Mouse (Mus musculus) thymus, postnatal 0 days (tissue): Measurements from ENCODE around the gene Slco2b1. TPM values are rescaled to one million over a fixed set of nuclear protein-coding genes. Genes with fewer than 3 reads are reported as not detected.

Source experiments
- DNase-seq: peaks from one replicate; pipeline ENCODE4 v3.0.0-alpha.2; 2015; ENCODE audit warnings: low spot score
- polyA plus RNA-seq: library from polyadenylated mRNA; unstranded; fragments of >200 nt; fragmentation: Nextera tagmentation; extraction: Ambion mirVana; gene quantifications from 2 replicates; pipeline ENCODE4 v1.2.1, GENCODE M21; 2015

Slco2b1 gene
- polyA plus RNA-seq, 1 experiment from 2014 or later: 11.3 TPM

GRCm38 (mm10) chr7:99654244-99654643 is 56.9 kb downstream of the Slco2b1 start:
- no peak for DNase-seq

- DNase-seq: no peak
Measured at GRCm38 (mm10) chr7:99649585-99649984, 61.6 kb downstream of the Slco2b1 start.

- DNase-seq: no peak
Measured at GRCm38 (mm10) chr7:99648623-99649022, 62.5 kb downstream of the Slco2b1 start.

- DNase-seq: no peak
Measured at GRCm38 (mm10) chr7:99644701-99645100, 66.4 kb downstream of the Slco2b1 start.

GRCm38 (mm10) chr7:99642078-99642477 is 69.1 kb downstream of the Slco2b1 start:
- no peak for DNase-seq

- DNase-seq: no peak
Measured at GRCm38 (mm10) chr7:99641245-99641644, 69.9 kb downstream of the Slco2b1 start.

GRCm38 (mm10) chr7:99633966-99634665 is 77.0 kb downstream of the Slco2b1 start:
- no peak for DNase-seq

- no peak for DNase-seq
Measured at GRCm38 (mm10) chr7:99632286-99632685, 78.9 kb downstream of the Slco2b1 start.

- DNase-seq: no peak
Measured at GRCm38 (mm10) chr7:99627366-99627765, 83.8 kb downstream of the Slco2b1 start.

- DNase-seq: peak; percentile 33
Measured at GRCm38 (mm10) chr7:99626376-99627270, 84.5 kb downstream of the Slco2b1 start, which contains the start of gene Tpbgl. Gene Tpbgl, minus strand, starts transcription at chr7:99627103.

GRCm38 (mm10) chr7:99625722-99626375 is 85.3 kb downstream of the Slco2b1 start:
- DNase-seq: peak; percentile 81

GRCm38 (mm10) chr7:99618860-99619259 is 92.3 kb downstream of the Slco2b1 start:
- DNase-seq: peak; percentile 51

- no peak for DNase-seq
Measured at GRCm38 (mm10) chr7:99618264-99618663, 92.9 kb downstream of the Slco2b1 start.

Other genes with a start within 250 kb of the Slco2b1 start
- gene Klhl35, start 245.3 kb downstream of the Slco2b1 start, polyA plus RNA-seq: 0.90 and 1.1 TPM in 2 replicates
- 1,054 and 1,103 TPM in 2 replicates for gene Rps3, start 227.6 kb downstream of the Slco2b1 start, polyA plus RNA-seq
- gene Arrb1, start 175.9 kb downstream of the Slco2b1 start, polyA plus RNA-seq: 4.6 and 5.2 TPM in 2 replicates
- 1.4 and 1.6 TPM in 2 replicates for gene Tpbgl, start 84.2 kb downstream of the Slco2b1 start, polyA plus RNA-seq
- gene Olfr520, start 18.9 kb upstream of the Slco2b1 start, polyA plus RNA-seq: not detected in 2 replicates
- gene Olfr521, start 52.2 kb upstream of the Slco2b1 start, polyA plus RNA-seq: not detected in 2 replicates
- 15.1 and 15.3 TPM in 2 replicates for gene Neu3, start 117.1 kb upstream of the Slco2b1 start, polyA plus RNA-seq
- gene Xrra1, start 147.8 kb upstream of the Slco2b1 start, polyA plus RNA-seq: 9.4 and 13.8 TPM in 2 replicates
- 491 and 521 TPM in 2 replicates for gene Spcs2, start 152.1 kb upstream of the Slco2b1 start, polyA plus RNA-seq